Mouse (Mus musculus) activated CD4-positive, CD25-positive, alpha-beta regulatory T cell, adult 4 months (primary cell): ENCODE results near the gene Plcd3. TPM values are rescaled to one million over a fixed set of nuclear protein-coding genes. Genes with fewer than 3 reads are reported as not detected.

Experiments
- ATAC-seq: one replicate; pipeline ENCODE4 v1.8.0; 2017
- polyA plus RNA-seq, 2 experiments: library from polyadenylated mRNA; unstranded; fragments of 100-300 nt; shearing (Covaris generic); gene quantifications; one replicate each; pipeline ENCODE4 v1.2.1; 2017

The Plcd3 gene
- polyA plus RNA-seq, 2 experiments from 2014 or later: 0.20 TPM; not detected in 1

- no peak for ATAC-seq
Measured at GRCm38 (mm10) chr11:103096979-103097894, 4.2 kb downstream of the Plcd3 start.

GRCm38 (mm10) chr11:103095801-103096200 lies 5.7 kb downstream of the Plcd3 start:
- no peak for ATAC-seq

DNA sequence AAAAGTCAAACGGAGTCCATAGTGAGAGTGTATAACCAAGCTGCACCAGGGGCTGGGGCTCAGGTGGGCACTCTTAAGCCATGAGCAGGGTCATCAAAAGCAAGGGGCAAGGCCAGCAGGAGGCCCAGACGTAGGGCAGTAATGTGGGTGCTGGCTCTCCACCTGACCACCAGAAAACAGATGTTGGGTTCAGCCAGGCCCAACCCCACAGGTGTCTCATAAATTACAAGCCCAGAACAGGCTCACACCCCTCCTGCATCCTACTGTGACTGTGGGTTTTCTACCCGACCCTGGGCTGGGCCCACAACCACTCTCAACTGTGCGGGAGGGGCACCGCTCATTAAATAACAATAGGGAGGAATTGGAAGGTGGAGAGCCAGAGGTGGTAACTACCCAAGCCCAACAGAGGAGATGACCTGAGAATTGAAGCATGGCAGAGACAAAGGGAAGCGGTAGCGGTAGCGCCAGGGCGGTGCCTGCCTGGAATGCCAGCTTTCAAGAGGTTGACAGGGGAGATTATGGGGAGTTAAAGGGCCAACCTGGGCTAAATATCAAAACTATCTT lies 6.3 kb downstream of the Plcd3 start:
- no peak for ATAC-seq

DNA sequence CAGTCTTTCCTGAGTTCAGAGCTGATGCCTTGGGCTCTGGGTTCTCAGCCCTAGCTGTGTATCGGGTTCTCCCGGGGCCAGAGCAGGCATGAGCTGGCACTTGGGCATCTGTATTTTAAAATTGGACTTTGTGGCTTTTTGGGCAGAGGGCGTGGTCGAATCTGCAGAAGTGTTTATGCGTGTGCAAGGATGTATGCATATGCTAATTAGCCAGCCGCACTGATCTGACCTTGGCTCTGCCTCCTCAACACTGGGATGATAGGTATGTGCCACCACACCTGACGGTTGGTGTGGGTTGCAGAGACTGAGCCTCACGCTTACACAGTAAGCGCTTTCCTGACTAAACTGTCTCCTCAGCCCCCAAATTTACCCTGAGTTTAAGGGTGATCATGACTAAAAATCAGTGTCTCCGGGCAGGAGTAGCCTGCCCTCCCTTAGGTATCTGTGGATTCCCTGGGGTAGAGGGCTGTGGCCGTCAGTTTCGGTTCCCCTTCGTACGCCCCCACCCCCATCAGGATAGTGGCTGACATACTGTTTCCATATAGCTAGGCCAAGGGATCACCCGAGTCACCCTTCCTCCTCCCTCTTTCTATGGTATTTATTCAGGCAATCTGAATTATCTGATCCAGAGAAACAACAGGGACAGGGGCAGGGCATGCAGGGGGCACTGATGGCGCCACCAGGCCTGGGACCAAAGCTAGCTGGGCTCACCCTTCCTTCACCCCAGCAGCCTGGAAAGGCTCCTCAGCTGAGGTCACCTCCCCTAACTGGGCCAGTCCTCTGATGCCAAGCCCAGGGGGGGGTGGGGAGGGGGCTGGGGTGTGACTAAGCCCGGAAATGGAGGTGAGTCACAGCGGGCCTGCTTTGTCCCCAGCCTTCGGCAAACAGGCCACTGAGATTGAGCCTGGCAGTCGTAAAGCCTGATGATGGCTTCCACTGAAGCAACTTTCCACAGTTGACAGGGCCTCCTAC lies 7.3 kb downstream of the Plcd3 start:
- no peak for ATAC-seq

DNA sequence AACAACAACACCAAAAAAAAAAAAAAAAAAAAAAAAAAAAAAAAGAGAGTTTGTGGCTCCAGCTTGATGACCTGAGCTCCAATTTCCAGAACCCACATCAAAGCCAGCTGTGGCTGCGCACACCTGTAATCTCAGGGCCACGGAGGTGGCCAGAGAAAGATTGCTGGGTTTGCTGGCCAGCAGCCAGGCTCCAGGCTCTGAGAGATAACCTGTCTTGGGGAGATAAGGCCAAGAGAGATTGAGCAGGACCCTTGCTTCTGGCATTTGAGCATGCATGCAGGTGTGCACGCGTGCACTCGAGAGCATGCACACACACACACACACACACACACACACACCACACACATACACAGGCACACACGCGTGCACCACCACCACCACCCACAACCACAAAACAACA lies 8.2 kb downstream of the Plcd3 start:
- no peak for ATAC-seq

DNA sequence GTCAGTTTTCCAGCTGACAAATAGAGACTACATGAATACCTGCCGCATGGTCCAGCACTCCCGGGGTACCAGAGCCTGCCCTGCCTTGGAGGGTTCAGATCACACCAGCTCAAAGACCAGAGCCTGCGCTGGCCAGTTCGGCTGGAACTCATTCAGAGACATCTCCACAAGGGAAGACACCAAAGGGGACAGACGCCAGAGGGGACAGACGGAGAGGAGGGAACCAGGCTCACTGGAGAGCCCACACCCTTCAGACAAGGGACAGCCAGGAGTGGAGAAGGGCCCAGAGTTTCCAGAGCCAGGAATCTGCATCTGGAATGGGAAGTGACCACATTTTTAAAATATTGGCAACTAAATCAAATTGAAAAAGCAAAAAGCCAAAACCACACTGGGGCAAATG lies 19.8 kb downstream of the Plcd3 start:
- no peak for ATAC-seq

DNA sequence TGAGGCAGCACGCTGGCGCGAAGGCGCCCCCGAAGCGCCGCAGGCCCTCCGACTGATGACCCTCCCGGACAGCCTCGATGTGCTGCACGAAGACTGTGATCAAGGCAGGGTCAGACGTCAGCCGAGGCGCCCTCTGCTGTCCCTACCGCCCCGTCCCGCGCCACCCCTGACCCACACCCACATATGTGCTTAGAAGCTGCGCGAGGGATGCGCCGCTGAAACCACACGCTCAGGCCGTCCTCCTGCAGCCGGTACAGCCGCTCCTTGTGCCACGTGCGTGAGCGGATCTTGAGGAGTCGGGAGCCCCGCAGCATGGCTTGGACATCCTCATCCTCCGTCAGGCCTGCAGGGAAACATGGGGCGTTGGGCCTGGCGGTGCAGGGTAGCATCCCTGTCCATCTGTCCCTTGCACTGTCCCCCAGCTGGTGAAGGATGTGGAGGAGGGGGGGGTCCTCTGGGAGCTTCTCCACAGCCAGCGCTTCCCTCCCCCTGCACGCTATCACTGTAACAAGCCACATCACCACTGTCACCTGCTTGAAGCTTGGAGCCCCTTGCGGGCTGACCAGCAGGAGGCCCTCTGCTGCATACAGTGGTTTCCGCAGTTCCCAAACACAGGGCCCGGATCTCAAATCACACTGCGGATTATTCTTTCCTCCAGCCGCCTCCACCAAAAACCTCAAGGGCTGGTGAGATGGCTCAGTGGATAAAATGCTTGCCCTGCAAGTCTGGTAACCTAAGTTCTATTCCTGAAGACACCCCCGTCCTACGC lies 21.0 kb downstream of the Plcd3 start:
- no peak for ATAC-seq

- no peak for ATAC-seq
Measured at GRCm38 (mm10) chr11:103078131-103078530, 23.3 kb downstream of the Plcd3 start.

DNA sequence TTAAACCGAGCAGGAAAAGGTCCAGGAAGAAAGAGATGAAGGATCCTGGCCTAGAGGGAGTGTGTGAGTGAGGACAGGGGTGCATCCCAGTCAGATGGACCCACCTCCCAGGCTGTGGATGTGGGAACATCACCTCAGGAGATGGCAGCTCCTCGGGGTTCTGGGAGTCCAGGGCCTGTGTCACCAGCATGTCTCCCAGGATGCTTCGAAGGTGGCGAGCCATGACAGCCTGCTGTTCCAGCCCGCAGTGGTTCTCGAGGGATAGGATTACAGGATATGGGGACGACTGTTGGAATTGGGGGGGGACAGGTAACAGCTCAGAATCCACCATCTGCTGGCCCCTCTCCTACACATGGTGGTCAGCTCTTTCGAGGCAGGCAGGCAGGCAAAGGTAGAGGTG lies 24.9 kb downstream of the Plcd3 start:
- ATAC-seq: no peak

DNA sequence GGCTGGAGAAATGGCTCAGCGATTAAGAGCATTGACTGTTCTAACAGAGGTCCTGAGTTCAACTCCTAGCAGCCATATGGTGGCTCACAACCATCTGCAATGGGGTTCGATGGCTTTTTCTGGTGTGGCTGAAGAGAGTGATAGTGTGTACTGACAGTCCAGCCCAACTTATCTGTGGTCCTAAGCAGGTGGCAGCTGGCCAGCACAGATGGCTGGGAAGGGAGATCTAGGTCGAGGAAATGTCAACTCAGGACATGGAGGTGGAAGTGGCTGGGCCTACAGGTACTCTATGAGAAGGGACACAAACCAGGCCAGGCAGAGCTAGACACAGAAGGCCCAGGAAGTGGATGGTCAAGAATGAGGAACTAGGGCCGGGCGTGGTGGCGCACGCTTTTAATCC lies 25.4 kb downstream of the Plcd3 start:
- no peak for ATAC-seq

DNA sequence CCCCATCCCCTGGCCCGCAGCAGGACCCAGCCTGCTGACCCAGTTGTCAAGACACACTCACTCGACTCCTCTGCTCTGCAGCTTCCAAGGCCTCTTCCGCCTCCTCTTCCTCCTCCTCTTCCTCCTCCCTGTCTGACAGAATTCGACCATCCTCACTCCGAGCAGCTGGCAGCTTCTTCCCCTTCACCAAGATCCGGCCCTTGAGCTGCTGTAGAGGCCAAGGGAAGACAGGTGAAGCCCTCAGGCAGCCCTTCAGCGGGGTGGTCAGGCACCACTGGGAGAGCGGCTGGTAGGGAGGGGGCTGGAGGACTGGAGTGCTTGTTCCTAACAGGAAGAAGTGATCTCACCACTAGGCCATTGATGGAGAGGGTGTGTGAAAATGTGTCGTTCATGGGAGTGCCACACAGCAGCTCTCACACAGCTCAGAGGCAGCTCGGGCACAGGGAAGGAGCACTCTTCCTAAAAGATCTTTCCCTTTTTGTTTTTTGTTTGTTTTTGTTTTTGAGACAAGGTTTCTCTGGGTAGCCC lies 26.6 kb downstream of the Plcd3 start:
- ATAC-seq: no peak

- no peak for ATAC-seq
Measured at GRCm38 (mm10) chr11:103074121-103074650, 27.3 kb downstream of the Plcd3 start.

GRCm38 (mm10) chr11:103073671-103074070 lies 27.8 kb downstream of the Plcd3 start:
- no peak for ATAC-seq

DNA sequence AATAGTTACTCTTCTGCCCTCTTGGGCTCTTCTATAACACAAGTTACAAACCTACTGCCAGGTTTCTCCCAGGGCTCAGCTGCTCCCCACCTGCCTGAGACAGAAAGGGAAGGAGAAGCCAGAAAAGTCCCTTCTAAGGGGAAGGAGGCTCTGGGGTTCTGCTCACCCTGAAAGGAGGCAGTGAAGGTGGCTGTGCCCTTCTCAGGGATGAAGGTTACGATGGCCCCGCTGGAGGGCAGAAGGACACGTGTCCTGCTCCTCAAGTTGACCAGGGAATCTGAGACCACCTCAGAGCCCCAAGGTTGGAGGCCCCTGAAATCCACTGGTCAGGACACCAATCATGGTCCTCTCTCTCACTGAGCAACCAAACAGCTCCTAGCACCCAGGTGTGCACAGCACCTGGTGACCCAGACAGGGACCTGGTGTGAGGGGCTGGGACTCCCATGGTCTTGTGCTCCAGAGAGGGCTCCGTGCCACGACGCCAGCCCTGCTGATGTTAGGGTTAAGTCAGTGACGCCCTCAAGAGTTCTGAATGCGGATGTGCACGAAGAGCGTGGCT lies 31.1 kb downstream of the Plcd3 start:
- ATAC-seq: no peak

- ATAC-seq: no peak
Measured at GRCm38 (mm10) chr11:103069731-103070130, 31.7 kb downstream of the Plcd3 start.

GRCm38 (mm10) chr11:103068884-103069283 lies 32.6 kb downstream of the Plcd3 start:
- ATAC-seq: no peak

GRCm38 (mm10) chr11:103068272-103068671 lies 33.2 kb downstream of the Plcd3 start:
- ATAC-seq: no peak

- no peak for ATAC-seq
Measured at GRCm38 (mm10) chr11:103067457-103068001, 33.9 kb downstream of the Plcd3 start.

GRCm38 (mm10) chr11:103067051-103067361 lies 34.5 kb downstream of the Plcd3 start:
- ATAC-seq: no peak

GRCm38 (mm10) chr11:103066191-103067050 lies 35.0 kb downstream of the Plcd3 start:
- no peak for ATAC-seq
